Mouse (Mus musculus) intestine, postnatal 0 days (tissue): Measurements from ENCODE around the gene Pxn. TPM values are rescaled to one million over a fixed set of nuclear protein-coding genes. Genes with fewer than 3 reads are reported as not detected.

Experiments used
- ATAC-seq: fragments of 200-750 bp; cut with Nextera tagmentation; 2 replicates; pipeline ENCODE4 v1.8.0; 2017; ENCODE audit warnings: mild to moderate bottlenecking, moderate TSS enrichment, moderate library complexity
- H3K27ac ChIP-seq: fragments of 300-500 bp; sonication (generic); 2 replicates; pipeline ENCODE4 v1.5.1; 2014; ENCODE audit warnings: mild to moderate bottlenecking, low read depth, low read length, moderate library complexity
- H3K27me3 ChIP-seq: fragments of 300-500 bp; sonication (generic); replicated peaks from 2 replicates; pipeline ENCODE4 v1.6.1; 2014; ENCODE audit warnings: low read length, mixed read lengths; ENCODE audit not compliant: control insufficient read depth, insufficient read depth
- H3K36me3 ChIP-seq: fragments of 300-500 bp; sonication (generic); 2 replicates; pipeline ENCODE4 v1.6.1; 2014; ENCODE audit warnings: mild to moderate bottlenecking, moderate library complexity; ENCODE audit not compliant: control insufficient read depth, insufficient read depth
- H3K4me1 ChIP-seq: fragments of 300-500 bp; sonication (generic); replicated peaks from 2 replicates; pipeline ENCODE4 v1.6.1; 2014; ENCODE audit warnings: antibody characterized with exemption, low read length, mixed read lengths; ENCODE audit not compliant: control insufficient read depth, insufficient read depth
- H3K4me2 ChIP-seq: fragments of 300-500 bp; sonication (generic); replicated peaks from 2 replicates; pipeline ENCODE4 v1.6.1; 2014; ENCODE audit warnings: low read depth, mild to moderate bottlenecking, moderate library complexity
- H3K4me3 ChIP-seq: fragments of 300-500 bp; sonication (generic); 2 replicates; pipeline ENCODE4 v1.5.1; 2014; ENCODE audit warnings: low read depth, low read length
- H3K9ac ChIP-seq: fragments of 300-500 bp; sonication (generic); 2 replicates; pipeline ENCODE4 v1.6.1; 2014; ENCODE audit warnings: mild to moderate bottlenecking, low read depth, low read length
- H3K9me3 ChIP-seq: fragments of 300-500 bp; sonication (generic); 2 replicates; pipeline ENCODE4 v1.6.1; 2016; ENCODE audit warnings: mixed run types; ENCODE audit not compliant: control insufficient read depth
- CTCF ChIP-seq: sonication (generic); IDR thresholded peaks from 2 replicates; pipeline ENCODE4 v1.5.1; 2016; ENCODE audit warnings: low read depth, mild to moderate bottlenecking, control low read depth, antibody characterized with exemption, moderate library complexity
- WGBS: fragments of 180-500 bp; shearing (Covaris S2); extraction: QIAGEN DNeasy Blood & Tissue Kit; methylation state at CpG from one replicate; pipeline ENCODE4 v1.1.7; 2014; 5-methylcytosine and 5-hydroxymethylcytosine counted together
- microRNA-seq: library from miRNA; unstranded; fragments of <30 nt; microRNA quantifications from one replicate; pipeline ENCODE4, GENCODE M21; 2016
- polyA plus RNA-seq: library from polyadenylated mRNA; unstranded; fragments of >200 nt; fragmentation: Nextera tagmentation; extraction: Ambion mirVana; gene quantifications from 2 replicates; pipeline ENCODE4 v1.2.1, GENCODE M21; 2015

Gene Pxn
- polyA plus RNA-seq, 1 experiment from 2014 or later = 65.1 TPM

DNA sequence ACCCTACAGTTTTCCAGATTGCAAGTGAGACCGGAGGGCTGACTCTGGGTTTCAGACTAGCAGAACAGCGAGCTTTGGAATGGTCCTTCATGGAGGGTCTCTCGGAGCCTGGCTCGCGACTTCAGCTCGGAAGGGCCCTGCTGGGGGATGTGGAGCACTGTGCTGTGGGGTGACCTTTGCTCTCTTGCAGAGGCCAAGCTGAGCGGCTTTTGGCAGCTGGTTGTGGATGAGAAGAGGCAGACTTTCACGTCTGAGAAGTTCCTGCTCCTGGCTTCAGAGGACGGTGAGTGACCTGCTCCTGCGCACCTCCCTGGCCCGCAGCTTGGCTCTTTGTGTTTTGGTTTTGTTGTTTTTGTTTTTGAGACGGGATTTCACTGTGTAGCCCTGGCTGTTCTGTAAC is 79.1 kb downstream of the Pxn start:
- 73% methylated on average over 12 of the region's 12 CpGs for WGBS
- Histone ChIP-seq H3K4me2 (no peak overlapping the region), H3K27ac (no peak overlapping the region), H3K9me3 (0 out of 2 replicates have a peak, but pooled peaks cover 5% of the 10 kb centered on the region), H3K9ac (no peak overlapping the region), H3K36me3 (peaks cover 93% of the 10 kb centered on the region), H3K4me1 (no peaks in the 10 kb centered on the region), H3K4me3 (no peak overlapping the region), H3K27me3 (no peaks in the 10 kb centered on the region)
- ATAC-seq = no peak
- no peak for TF ChIP-seq CTCF

- WGBS = 92% methylated on average over 15 of the region's 15 CpGs
- no peak for ATAC-seq
- H3K4me1 ChIP-seq = no peaks in the 10 kb centered on the region
- H3K27me3 ChIP-seq = no peaks in the 10 kb centered on the region
- 0 out of 2 replicates have a peak, but pooled peaks cover 5% of the 10 kb centered on the region for H3K9me3 ChIP-seq
- no peak overlapping the region for H3K27ac ChIP-seq
- no peak overlapping the region for H3K4me2 ChIP-seq
- no peak for TF ChIP-seq CTCF
- H3K4me3 ChIP-seq = no peak overlapping the region
- H3K36me3 ChIP-seq = peaks cover 93% of the 10 kb centered on the region
- no peak overlapping the region for H3K9ac ChIP-seq
Observed at GRCm38 (mm10) chr5:115586166-115586565, 79.7 kb downstream of the Pxn start.

DNA sequence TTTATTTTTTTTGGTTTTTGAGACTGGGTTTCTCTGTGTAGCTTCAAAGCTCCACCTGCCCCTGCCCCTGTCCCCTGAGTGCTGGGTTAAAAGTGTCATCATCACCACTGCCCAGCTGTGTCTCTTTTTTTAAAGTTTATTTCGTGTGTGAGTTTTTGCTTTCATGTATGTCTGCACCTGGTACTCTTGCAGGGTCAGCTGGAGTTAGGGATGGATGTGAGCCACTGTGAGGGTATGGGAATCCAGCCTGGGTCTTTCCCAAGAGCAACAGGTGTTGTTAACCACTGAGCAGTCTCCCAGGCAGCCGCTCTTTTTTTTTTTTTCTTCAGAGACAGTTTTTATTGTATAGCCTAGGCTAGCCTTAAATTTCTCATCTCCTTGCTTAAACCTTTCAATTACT is 80.3 kb downstream of the Pxn start:
- H3K4me1 ChIP-seq = no peaks in the 10 kb centered on the region
- 95% methylated on average over 2 of the region's 2 CpGs for WGBS
- ATAC-seq = no peak
- no peaks in the 10 kb centered on the region for H3K27me3 ChIP-seq
- no peak overlapping the region for H3K9ac ChIP-seq
- H3K36me3 ChIP-seq = peaks cover 91% of the 10 kb centered on the region
- H3K4me3 ChIP-seq = no peak overlapping the region
- no peak for TF ChIP-seq CTCF
- H3K27ac ChIP-seq = no peak overlapping the region
- H3K9me3 ChIP-seq = 0 out of 2 replicates have a peak, but pooled peaks cover 5% of the 10 kb centered on the region
- no peak overlapping the region for H3K4me2 ChIP-seq

DNA sequence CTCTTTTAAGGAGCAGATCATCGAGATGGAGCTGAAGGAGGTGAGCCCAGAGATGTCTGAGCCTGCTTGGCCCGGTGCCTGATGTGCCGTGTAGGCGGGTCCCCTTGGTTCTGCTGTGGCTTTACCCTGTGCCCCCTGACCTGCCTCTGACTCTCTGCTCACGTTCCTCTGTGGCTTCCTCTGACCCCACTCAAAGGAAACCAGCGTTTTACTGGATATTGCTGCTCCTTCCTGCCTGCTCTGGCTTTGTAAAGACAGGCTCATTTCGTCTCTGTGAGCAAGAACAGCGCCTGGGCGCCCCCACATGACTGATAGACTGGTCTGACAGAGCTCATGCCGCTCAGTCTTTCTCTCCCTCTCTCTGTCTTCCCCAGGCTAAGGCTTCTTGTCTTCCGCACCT is 84.6 kb downstream of the Pxn start:
- Histone ChIP-seq H3K4me2 (no peak overlapping the region), H3K4me1 (no peaks in the 10 kb centered on the region), H3K36me3 (peaks cover 91% of the 10 kb centered on the region), H3K27ac (no peak overlapping the region), H3K9ac (no peak overlapping the region), H3K9me3 (no peaks in the 10 kb centered on the region), H3K4me3 (no peak overlapping the region), H3K27me3 (no peaks in the 10 kb centered on the region)
- no peak for ATAC-seq
- no peak for TF ChIP-seq CTCF
- 73% methylated on average over 11 of the region's 11 CpGs for WGBS

DNA sequence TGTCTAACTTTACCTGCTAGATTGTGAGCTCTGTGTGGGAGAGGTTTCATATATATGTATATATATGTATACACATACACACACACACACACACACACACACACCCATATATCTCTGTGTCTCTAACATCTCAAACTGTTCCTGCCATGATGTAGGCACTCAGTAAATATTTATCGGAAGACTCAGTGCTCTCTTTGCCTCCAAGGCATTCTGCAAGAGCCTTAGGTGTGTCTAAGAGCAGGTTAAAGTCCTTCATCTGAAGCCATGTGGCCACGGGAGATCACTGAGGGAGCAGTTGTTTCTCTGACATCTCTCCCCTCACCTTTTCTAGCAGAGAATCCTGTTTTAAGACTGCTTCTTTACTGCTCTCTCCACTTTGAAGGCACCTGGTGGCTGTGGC is 85.0 kb downstream of the Pxn start:
- peaks cover 91% of the 10 kb centered on the region for H3K36me3 ChIP-seq
- WGBS = 49% methylated on average over 2 of the region's 2 CpGs

DNA sequence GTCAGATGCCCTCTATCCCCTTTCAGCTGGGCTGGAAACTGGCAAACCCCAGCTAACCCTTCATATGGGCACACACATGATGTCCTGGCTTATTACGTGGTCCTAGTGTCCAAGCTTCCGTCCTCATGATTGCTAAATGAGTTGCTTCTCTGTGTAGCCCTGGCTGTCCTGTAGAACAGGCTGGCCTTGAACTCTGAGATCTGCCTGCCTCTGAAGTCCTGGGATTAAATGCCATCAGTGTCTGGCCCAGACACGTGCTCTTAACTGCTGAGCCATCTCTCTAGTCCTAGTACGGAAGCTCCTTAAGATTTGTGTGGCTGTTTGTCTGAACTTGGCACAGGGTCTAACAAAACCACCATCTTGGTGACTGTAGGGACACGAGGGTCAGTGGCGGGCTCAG is 97.1 kb downstream of the Pxn start:
- no peak for TF ChIP-seq CTCF
- Histone ChIP-seq H3K4me2 (no peak overlapping the region), H3K27me3 (no peaks in the 10 kb centered on the region), H3K4me1 (no peaks in the 10 kb centered on the region), H3K4me3 (no peak overlapping the region), H3K9ac (no peak overlapping the region), H3K36me3 (peaks cover 85% of the 10 kb centered on the region), H3K9me3 (no peaks in the 10 kb centered on the region), H3K27ac (no peak overlapping the region)
- ATAC-seq = no peak
- WGBS = 94% methylated on average over 6 of the region's 6 CpGs

More for the DNA sequence above, 85.0 kb downstream of the Pxn start:
- no peaks in the 10 kb centered on the region for H3K4me1 ChIP-seq
- no peaks in the 10 kb centered on the region for H3K9me3 ChIP-seq
- H3K4me2 ChIP-seq = no peak overlapping the region
- no peak for TF ChIP-seq CTCF
- no peak overlapping the region for H3K4me3 ChIP-seq
- peak; percentile 53; the same call in 1 of the 2 replicates for ATAC-seq
- no peaks in the 10 kb centered on the region for H3K27me3 ChIP-seq
- H3K27ac ChIP-seq = no peak overlapping the region
- no peak overlapping the region for H3K9ac ChIP-seq

Small RNA genes lying within 50 kb of the gene (microRNA-seq; reads per million reads assigned to microRNA genes)
- not detected for gene Mir7029

Other genes starting within 250 kb of the Pxn start
- gene Rnf10, start 233.8 kb upstream of the Pxn start, polyA plus RNA-seq = 64.9 and 69.1 TPM in 2 replicates
- gene Coq5, start 227.0 kb upstream of the Pxn start, polyA plus RNA-seq = 31.3 and 32.4 TPM in 2 replicates
- 510 and 539 TPM in 2 replicates for gene Dynll1, start 205.7 kb upstream of the Pxn start, polyA plus RNA-seq
- gene Srsf9, start 179.5 kb upstream of the Pxn start, polyA plus RNA-seq = 105 and 117 TPM in 2 replicates
- 12.9 and 15.2 TPM in 2 replicates for gene Gatc, start 165.5 kb upstream of the Pxn start, polyA plus RNA-seq
- 49.8 and 51.9 TPM in 2 replicates for gene Triap1, start 165.5 kb upstream of the Pxn start, polyA plus RNA-seq
- 2,037 and 2,087 TPM in 2 replicates for gene Cox6a1, start 157.7 kb upstream of the Pxn start, polyA plus RNA-seq
- gene Msi1, start 77.1 kb upstream of the Pxn start, polyA plus RNA-seq = 4.1 and 4.3 TPM in 2 replicates
- gene Pla2g1b, start 40.4 kb upstream of the Pxn start, polyA plus RNA-seq = 0.78 and 0.98 TPM in 2 replicates
- 5.0 and 6.4 TPM in 2 replicates for gene Sirt4, start 22.0 kb upstream of the Pxn start, polyA plus RNA-seq
- gene Rplp0, start 52.8 kb downstream of the Pxn start, polyA plus RNA-seq = 832 and 868 TPM in 2 replicates
- 9.3 and 9.6 TPM in 2 replicates for gene Gcn1l1, start 58.6 kb downstream of the Pxn start, polyA plus RNA-seq
- 16.7 and 17.3 TPM in 2 replicates for gene Rab35, start 125.2 kb downstream of the Pxn start, polyA plus RNA-seq
- gene Bicdl1, start 224.9 kb downstream of the Pxn start, polyA plus RNA-seq = 8.0 and 9.0 TPM in 2 replicates